Mouse (Mus musculus): ENCODE results near the gene Gm12166. TPM values are rescaled to one million over a fixed set of nuclear protein-coding genes. Genes with fewer than 3 reads are reported as not detected.

Gene Gm12166
- polyA plus RNA-seq, 1 experiment from 2014 or later, result 6.6 TPM

- WGBS, result 80% methylated on average over 3 of the region's 3 CpGs
Observed at GRCm38 (mm10) chr11:46084568-46084967, 32.4 kb upstream of the Gm12166 start.

GRCm38 (mm10) chr11:46083835-46084444 is 31.8 kb upstream of the Gm12166 start:
- Histone ChIP-seq H3K4me3 (replicated peaks) (no peak overlapping the region), H3K9ac (replicated peaks) (no peak overlapping the region)

More at GRCm38 (mm10) chr11:46084568-46084967, 32.4 kb upstream of the Gm12166 start:
- H3K4me3 ChIP-seq (replicated peaks), result no peak overlapping the region
- H3K9ac ChIP-seq (replicated peaks), result no peak overlapping the region
- H3K9me3 ChIP-seq (replicated peaks), result no peaks in the 10 kb centered on the region
- H3K27me3 ChIP-seq (replicated peaks), result no peaks in the 10 kb centered on the region
- H3K4me2 ChIP-seq, result no peak overlapping the region
- H3K36me3 ChIP-seq, result no peaks in the 10 kb centered on the region
- no peaks in the 10 kb centered on the region for H3K4me1 ChIP-seq
- no peak overlapping the region for H3K27ac ChIP-seq (replicated peaks)
- ATAC-seq (ENCODE audit: low FRiP score), result no peak

GRCm38 (mm10) chr11:46083405-46083804 is 31.3 kb upstream of the Gm12166 start:
- Histone ChIP-seq H3K9ac (replicated peaks) (no peak overlapping the region), H3K27ac (replicated peaks) (no peak overlapping the region), H3K9me3 (replicated peaks) (no peaks in the 10 kb centered on the region), H3K27me3 (replicated peaks) (no peaks in the 10 kb centered on the region), H3K4me1 (no peaks in the 10 kb centered on the region), H3K4me3 (replicated peaks) (no peak overlapping the region), H3K36me3 (peaks cover 5% of the 10 kb centered on the region; the same call in 1 of the 2 replicates), H3K4me2 (no peak overlapping the region)
- ATAC-seq (ENCODE audit: low FRiP score), result no peak
- WGBS, result 80% methylated on average over 3 of the region's 3 CpGs

More at GRCm38 (mm10) chr11:46083835-46084444, 31.8 kb upstream of the Gm12166 start:
- Histone ChIP-seq H3K9me3 (replicated peaks) (no peaks in the 10 kb centered on the region), H3K36me3 (no peaks in the 10 kb centered on the region), H3K27ac (replicated peaks) (no peak overlapping the region), H3K27me3 (replicated peaks) (no peaks in the 10 kb centered on the region), H3K4me1 (no peaks in the 10 kb centered on the region), H3K4me2 (no peak overlapping the region)
- no peak for ATAC-seq (ENCODE audit: low FRiP score)
- 92% methylated on average over 11 of the region's 11 CpGs for WGBS

- no peak overlapping the region for H3K9ac ChIP-seq (replicated peaks)
- peaks cover 19% of the 10 kb centered on the region for H3K36me3 ChIP-seq
- 93% methylated on average over 2 of the region's 2 CpGs for WGBS
- H3K4me2 ChIP-seq, result no peak overlapping the region
- H3K27ac ChIP-seq (replicated peaks), result no peak overlapping the region
- no peaks in the 10 kb centered on the region for H3K4me1 ChIP-seq
- ATAC-seq (ENCODE audit: low FRiP score), result no peak
- H3K4me3 ChIP-seq (replicated peaks), result no peak overlapping the region
- no peaks in the 10 kb centered on the region for H3K9me3 ChIP-seq (replicated peaks)
- H3K27me3 ChIP-seq (replicated peaks), result no peaks in the 10 kb centered on the region
Observed at GRCm38 (mm10) chr11:46081075-46081474, 29.0 kb upstream of the Gm12166 start.

DNA sequence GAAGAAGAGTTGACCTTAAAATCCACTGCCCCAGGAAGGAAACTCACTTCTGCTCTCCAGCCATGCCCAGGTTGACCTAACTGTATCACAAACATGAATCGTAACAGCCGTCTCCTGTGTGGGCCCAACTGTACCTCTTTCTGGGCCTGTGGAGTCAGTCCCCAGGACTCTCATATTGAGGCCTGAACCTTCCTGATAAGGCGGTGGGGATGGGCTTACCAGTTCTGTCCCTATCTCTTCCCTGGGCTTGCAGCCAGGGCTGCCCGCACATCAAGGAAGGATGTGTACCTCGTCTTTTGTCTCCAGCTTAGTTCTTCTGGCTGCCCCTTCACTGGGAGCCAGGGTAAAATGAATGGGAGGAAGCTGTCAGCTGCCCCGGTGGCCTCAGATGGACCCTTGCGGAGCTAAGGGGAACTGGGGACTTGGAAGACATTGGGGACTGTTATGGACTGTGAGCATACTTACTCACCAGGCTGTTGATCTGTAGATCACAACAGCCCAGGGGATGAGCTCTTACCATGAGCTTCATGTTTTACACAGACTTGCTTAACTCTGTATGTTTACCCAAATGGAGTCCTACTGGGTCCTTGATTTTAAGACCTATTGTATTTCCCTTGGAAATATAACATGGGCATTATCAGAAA is 25.7 kb upstream of the Gm12166 start:
- no peaks in the 10 kb centered on the region for H3K27me3 ChIP-seq (replicated peaks)
- 90% methylated on average over 7 of the region's 7 CpGs for whole genome bisulfite sequencing
- no peak overlapping the region for H3K27ac ChIP-seq (replicated peaks)
- H3K36me3 ChIP-seq, result peaks cover 19% of the 10 kb centered on the region
- H3K4me3 ChIP-seq (replicated peaks), result no peak overlapping the region
- no peak for ATAC-seq (ENCODE audit: low FRiP score)
- peaks cover 6% of the 10 kb centered on the region; the same call in 1 of the 2 replicates for H3K4me1 ChIP-seq
- no peak overlapping the region for H3K4me2 ChIP-seq
- no peak overlapping the region for H3K9ac ChIP-seq (replicated peaks)
- no peaks in the 10 kb centered on the region for H3K9me3 ChIP-seq (replicated peaks)

- Histone ChIP-seq H3K4me1 (peaks cover 10% of the 10 kb centered on the region; the same call in 1 of the 2 replicates), H3K27ac (replicated peaks) (no peak overlapping the region), H3K9me3 (replicated peaks) (no peaks in the 10 kb centered on the region), H3K27me3 (replicated peaks) (no peaks in the 10 kb centered on the region), H3K36me3 (peaks cover 19% of the 10 kb centered on the region), H3K4me2 (no peak overlapping the region), H3K9ac (replicated peaks) (no peak overlapping the region), H3K4me3 (replicated peaks) (no peak overlapping the region)
- 91% methylated on average over 5 of the region's 5 CpGs for WGBS
- no peak for ATAC-seq (ENCODE audit: low FRiP score)
Observed at GRCm38 (mm10) chr11:46077304-46077703, 25.2 kb upstream of the Gm12166 start.

- peaks cover 19% of the 10 kb centered on the region for H3K36me3 ChIP-seq
- no peak overlapping the region for H3K4me2 ChIP-seq
- peaks cover 10% of the 10 kb centered on the region; the same call in 1 of the 2 replicates for H3K4me1 ChIP-seq
- H3K9me3 ChIP-seq (replicated peaks), result no peaks in the 10 kb centered on the region
- 95% methylated on average over 11 of the region's 11 CpGs for WGBS
- ATAC-seq (ENCODE audit: low FRiP score), result no peak
- no peak overlapping the region for H3K9ac ChIP-seq (replicated peaks)
- no peak overlapping the region for H3K4me3 ChIP-seq (replicated peaks)
- H3K27ac ChIP-seq (replicated peaks), result no peak overlapping the region
- no peaks in the 10 kb centered on the region for H3K27me3 ChIP-seq (replicated peaks)
Observed at GRCm38 (mm10) chr11:46076442-46077158, 24.5 kb upstream of the Gm12166 start.

- H3K27ac ChIP-seq (replicated peaks), result no peak overlapping the region
- H3K36me3 ChIP-seq, result peaks cover 19% of the 10 kb centered on the region
- 93% methylated on average over 3 of the region's 3 CpGs for whole genome bisulfite sequencing
- peaks cover 10% of the 10 kb centered on the region; the same call in 1 of the 2 replicates for H3K4me1 ChIP-seq
- no peak overlapping the region for H3K4me3 ChIP-seq (replicated peaks)
- no peak overlapping the region for H3K4me2 ChIP-seq
- H3K9me3 ChIP-seq (replicated peaks), result no peaks in the 10 kb centered on the region
- no peak for ATAC-seq (ENCODE audit: low FRiP score)
- no peak overlapping the region for H3K9ac ChIP-seq (replicated peaks)
- H3K27me3 ChIP-seq (replicated peaks), result no peaks in the 10 kb centered on the region
Observed at GRCm38 (mm10) chr11:46075507-46075906, 23.4 kb upstream of the Gm12166 start.

- H3K9me3 ChIP-seq (replicated peaks), result no peaks in the 10 kb centered on the region
- H3K27me3 ChIP-seq (replicated peaks), result no peaks in the 10 kb centered on the region
- 85% methylated on average over 17 of the region's 17 CpGs for WGBS
- H3K4me2 ChIP-seq, result no peak overlapping the region
- H3K4me1 ChIP-seq, result peaks cover 17% of the 10 kb centered on the region
- H3K9ac ChIP-seq (replicated peaks), result no peak overlapping the region
- ATAC-seq (ENCODE audit: low FRiP score), result no peak
- H3K36me3 ChIP-seq, result peaks cover 19% of the 10 kb centered on the region
- H3K27ac ChIP-seq (replicated peaks), result no peak overlapping the region
- no peak overlapping the region for H3K4me3 ChIP-seq (replicated peaks)
Observed at GRCm38 (mm10) chr11:46073850-46074688, 21.9 kb upstream of the Gm12166 start.

- H3K27me3 ChIP-seq (replicated peaks), result no peaks in the 10 kb centered on the region
- H3K9ac ChIP-seq (replicated peaks), result no peak overlapping the region
- no peak overlapping the region for H3K4me3 ChIP-seq (replicated peaks)
- no peak overlapping the region for H3K4me2 ChIP-seq
- peaks cover 14% of the 10 kb centered on the region for H3K36me3 ChIP-seq
- H3K27ac ChIP-seq (replicated peaks), result no peak overlapping the region
- peaks cover 23% of the 10 kb centered on the region for H3K4me1 ChIP-seq
- no peaks in the 10 kb centered on the region for H3K9me3 ChIP-seq (replicated peaks)
- WGBS, result 63% methylated on average over 15 of the region's 15 CpGs
- no peak for ATAC-seq (ENCODE audit: low FRiP score)
Observed at GRCm38 (mm10) chr11:46073061-46073849, 21.1 kb upstream of the Gm12166 start.

All from neural tube, embryonic 15.5 days (tissue).